Mouse (Mus musculus) lung, embryonic 14.5 days (tissue): Measurements from ENCODE around the gene Slc34a3. TPM values are rescaled to one million over a fixed set of nuclear protein-coding genes. Genes with fewer than 3 reads are reported as not detected.

Experiments used
- ATAC-seq: fragments of 200-750 bp; cut with Nextera tagmentation; 2 replicates; pipeline ENCODE4 v1.8.0; 2017; ENCODE audit warnings: mild to moderate bottlenecking, moderate TSS enrichment, moderate library complexity; ENCODE audit not compliant: insufficient read depth
- DNase-seq: peaks from one replicate; pipeline ENCODE4 v3.0.0-alpha.2; 2015
- H3K27ac ChIP-seq: fragments of 300-500 bp; sonication (generic); 2 replicates; pipeline ENCODE4 v1.5.1; 2014; ENCODE audit warnings: low read depth, mild to moderate bottlenecking, moderate library complexity
- H3K27me3 ChIP-seq: fragments of 300-500 bp; sonication (generic); 2 replicates; pipeline ENCODE4 v1.6.1; 2014; ENCODE audit warnings: low read length, control low read depth; ENCODE audit not compliant: insufficient read depth
- H3K36me3 ChIP-seq: fragments of 300-500 bp; sonication (generic); 2 replicates; pipeline ENCODE4 v1.6.1; 2014; ENCODE audit warnings: control low read depth; ENCODE audit not compliant: insufficient read depth
- H3K4me1 ChIP-seq: fragments of 300-500 bp; sonication (generic); 2 replicates; pipeline ENCODE4 v1.6.1; 2014; ENCODE audit warnings: antibody characterized with exemption, control low read depth; ENCODE audit not compliant: insufficient read depth
- H3K4me2 ChIP-seq: fragments of 300-500 bp; sonication (generic); 2 replicates; pipeline ENCODE4 v1.6.1; 2014; ENCODE audit warnings: mild to moderate bottlenecking
- H3K4me3 ChIP-seq: fragments of 300-500 bp; sonication (generic); 2 replicates; pipeline ENCODE4 v1.5.1; 2014; ENCODE audit warnings: low read depth, low read length
- H3K9ac ChIP-seq: fragments of 300-500 bp; sonication (generic); 2 replicates; pipeline ENCODE4 v1.6.1; 2014
- H3K9me3 ChIP-seq: fragments of 300-500 bp; sonication (generic); 2 replicates; pipeline ENCODE4 v1.6.1; 2016; ENCODE audit warnings: low read depth, low read length, control low read depth
- CTCF ChIP-seq: IDR thresholded peaks from 2 replicates; pipeline ENCODE4 v1.5.1; 2016; ENCODE audit warnings: antibody characterized with exemption, low read depth
- WGBS: fragments of 180-500 bp; shearing (Covaris S2); extraction: QIAGEN DNeasy Blood & Tissue Kit; methylation state at CpG from one replicate; pipeline ENCODE4 v1.1.7; 2014; 5-methylcytosine and 5-hydroxymethylcytosine counted together
- polyA plus RNA-seq: library from polyadenylated mRNA; unstranded; fragments of >200 nt; fragmentation: Nextera tagmentation; extraction: Ambion mirVana; gene quantifications from 2 replicates; pipeline ENCODE4 v1.2.1, GENCODE M21; 2014

The Slc34a3 gene
- polyA plus RNA-seq, 1 experiment from 2014 or later: not detected

DNA sequence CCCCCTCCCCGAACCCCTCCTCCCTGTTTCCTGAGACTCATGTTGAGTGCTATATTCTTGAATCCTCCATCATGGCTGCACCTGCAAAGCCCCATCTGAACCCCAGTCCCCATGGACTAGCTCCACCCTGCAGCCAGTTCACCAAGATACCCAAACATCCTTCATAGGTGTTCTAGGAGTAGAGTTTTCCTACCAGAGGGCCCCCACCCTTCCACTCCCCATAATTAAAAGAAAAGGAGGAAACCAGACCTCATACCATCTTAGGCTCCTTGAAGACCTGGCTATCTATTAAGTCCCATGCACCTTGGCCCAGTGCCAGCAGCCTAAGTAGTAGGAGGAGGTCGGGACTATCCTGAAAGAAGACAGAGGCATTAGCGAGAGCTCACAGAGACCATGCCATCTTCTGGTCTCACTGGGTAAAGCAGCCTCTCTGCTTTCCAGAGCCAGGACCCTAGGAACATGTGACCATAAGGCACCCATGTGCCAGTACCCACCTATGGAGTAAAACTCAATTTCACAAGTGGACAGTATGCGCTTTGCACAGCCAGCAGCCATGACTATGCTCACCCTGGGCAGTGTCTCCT, 30.4 kb downstream of the Slc34a3 start:
- WGBS: 59% methylated on average over 4 of the region's 4 CpGs
- Histone ChIP-seq H3K4me2 (no peak overlapping the region), H3K4me1 (no peaks in the 10 kb centered on the region), H3K9ac (no peak overlapping the region), H3K4me3 (no peak overlapping the region), H3K9me3 (no peaks in the 10 kb centered on the region), H3K27ac (no peak overlapping the region), H3K27me3 (no peaks in the 10 kb centered on the region), H3K36me3 (peaks cover 85% of the 10 kb centered on the region)
- TF ChIP-seq CTCF: peak; percentile 36; the same call in 1 of the 2 replicates
- DNase-seq (peak; percentile 45), ATAC-seq (peak; percentile 47; the same call in 1 of the 2 replicates)

DNA sequence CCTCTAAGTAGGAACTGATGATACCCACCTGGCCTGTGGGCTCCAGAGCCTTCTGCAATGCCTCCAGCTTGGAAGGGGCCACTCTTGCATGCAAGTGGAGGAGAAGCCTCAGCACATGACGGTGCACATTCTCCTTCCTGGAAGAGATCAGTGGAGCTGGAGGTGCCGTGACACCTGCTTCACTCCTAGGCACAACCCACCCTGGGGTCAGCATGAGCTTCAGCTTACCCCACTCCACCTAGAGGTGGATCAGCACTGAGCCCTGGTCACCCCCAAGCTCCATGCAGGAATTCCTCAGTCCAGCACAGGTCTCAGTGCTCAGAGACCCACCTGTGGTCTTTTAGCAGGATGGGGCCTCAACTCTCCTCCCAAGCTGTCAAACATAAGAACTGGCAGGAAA, 33.5 kb downstream of the Slc34a3 start:
- peaks cover 4% of the 10 kb centered on the region; the same call in 1 of the 2 replicates for H3K4me1 ChIP-seq
- no peak overlapping the region for H3K4me3 ChIP-seq
- H3K9ac ChIP-seq: no peak overlapping the region
- no peak overlapping the region for H3K27ac ChIP-seq
- no peak overlapping the region for H3K4me2 ChIP-seq
- peaks cover 9% of the 10 kb centered on the region for H3K27me3 ChIP-seq
- H3K36me3 ChIP-seq: peaks cover 77% of the 10 kb centered on the region
- DNase-seq (no peak), ATAC-seq (no peak)
- 89% methylated on average over 2 of the region's 2 CpGs for WGBS
- no peak for TF ChIP-seq CTCF
- no peaks in the 10 kb centered on the region for H3K9me3 ChIP-seq

DNA sequence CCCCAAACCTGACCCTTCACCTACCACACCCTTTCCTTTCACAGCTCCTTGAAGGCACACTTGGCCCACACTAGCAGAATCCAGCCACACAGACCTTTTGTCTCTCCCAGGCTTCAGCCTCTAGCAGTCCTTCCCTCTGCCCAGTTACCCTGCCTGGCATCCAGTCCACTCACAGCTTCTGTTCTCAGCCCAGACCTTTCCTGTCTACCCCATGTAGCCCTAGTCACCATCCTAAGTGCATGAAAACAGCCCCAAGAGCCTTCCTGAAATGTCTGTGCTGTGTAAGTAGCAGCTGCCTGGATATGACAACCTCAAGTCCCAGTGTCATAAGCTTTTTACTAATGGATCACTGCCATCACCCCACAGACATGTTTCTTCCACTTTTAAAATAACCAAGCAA, 36.2 kb downstream of the Slc34a3 start:
- Histone ChIP-seq H3K9ac (no peak overlapping the region), H3K36me3 (peaks cover 53% of the 10 kb centered on the region), H3K27ac (no peak overlapping the region), H3K4me3 (no peak overlapping the region), H3K27me3 (peaks cover 17% of the 10 kb centered on the region), H3K4me1 (peaks cover 8% of the 10 kb centered on the region), H3K4me2 (no peak overlapping the region), H3K9me3 (no peaks in the 10 kb centered on the region)
- no peak for TF ChIP-seq CTCF
- DNase-seq: no peak
- ATAC-seq: no peak

DNA sequence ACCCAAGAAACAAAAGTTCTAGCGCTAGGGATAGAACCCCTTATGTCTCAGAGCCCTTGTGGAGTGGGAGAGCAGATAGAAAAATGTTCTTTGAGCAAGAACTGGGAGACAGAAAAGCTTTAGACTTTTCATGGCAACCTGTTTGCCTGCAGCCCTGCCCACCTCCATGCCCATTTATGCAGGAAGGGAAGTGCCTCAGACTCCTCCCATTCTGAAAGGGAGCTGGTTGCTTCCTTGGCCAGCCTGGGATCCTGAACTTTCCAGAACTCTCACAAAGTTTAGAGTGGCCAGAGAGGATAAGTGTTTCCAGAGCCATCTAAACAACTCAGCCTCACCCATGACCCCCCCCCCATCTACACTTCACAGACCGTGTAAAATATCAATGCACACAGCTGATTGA, 37.0 kb downstream of the Slc34a3 start:
- ATAC-seq (no peak), DNase-seq (no peak)
- peaks cover 8% of the 10 kb centered on the region for H3K4me1 ChIP-seq
- no peak overlapping the region for H3K4me3 ChIP-seq
- no peak overlapping the region for H3K9ac ChIP-seq
- H3K27ac ChIP-seq: peak overlapping the region; percentile 54; the same call in 1 of the 2 replicates
- no peaks in the 10 kb centered on the region for H3K9me3 ChIP-seq
- TF ChIP-seq CTCF: no peak
- peaks cover 45% of the 10 kb centered on the region for H3K36me3 ChIP-seq
- peak overlapping the region; percentile 63 for H3K4me2 ChIP-seq
- WGBS: 16% methylated on average over 2 of the region's 2 CpGs
- H3K27me3 ChIP-seq: peaks cover 17% of the 10 kb centered on the region

DNA sequence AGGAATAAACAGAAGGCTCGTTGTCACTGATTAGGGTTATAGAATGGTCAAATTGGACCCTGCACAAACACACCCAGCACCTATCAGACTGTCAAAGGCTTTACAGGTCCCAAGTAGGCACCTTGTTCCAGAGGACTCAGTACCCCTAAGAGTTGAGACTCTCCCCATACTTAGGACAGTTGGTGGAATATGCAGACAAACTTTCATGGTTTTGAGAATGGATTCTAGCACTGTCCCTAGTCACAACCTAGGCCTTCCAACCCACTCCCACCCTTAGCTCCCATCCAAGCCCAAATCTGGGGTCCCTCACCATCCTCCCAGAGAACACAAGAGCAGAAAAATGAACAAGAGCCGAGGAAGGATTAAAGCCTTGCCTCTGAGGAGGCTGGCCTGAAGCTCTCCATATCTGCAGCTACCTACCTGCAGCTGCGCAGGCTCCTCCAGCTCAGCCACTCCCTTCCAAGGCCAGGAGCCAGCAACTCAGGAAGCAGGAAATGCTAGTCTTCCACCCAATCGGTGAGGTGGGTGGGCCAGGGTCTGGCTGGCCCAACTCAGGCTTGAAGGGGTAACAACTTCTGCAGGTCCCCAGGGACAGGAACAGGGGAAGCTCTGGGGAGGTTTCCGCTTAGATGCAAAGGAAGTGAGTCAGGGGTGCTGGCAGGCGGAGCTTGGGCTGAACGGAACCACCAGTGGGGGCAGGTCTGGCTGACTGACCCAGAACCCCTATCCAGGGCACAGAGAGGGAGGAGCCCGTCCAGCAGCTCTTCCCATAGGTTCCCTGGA, 37.8 kb downstream of the Slc34a3 start, which contains the start of gene Tor4a:
Gene Tor4a, minus strand, starts transcription at position 715 of the 783 bp plus-strand sequence.
- peak; percentile 69 for ATAC-seq
- no peak for TF ChIP-seq CTCF
- 18% methylated on average over 8 of the region's 8 CpGs for WGBS
- peaks cover 37% of the 10 kb centered on the region for H3K36me3 ChIP-seq
- no peaks in the 10 kb centered on the region for H3K9me3 ChIP-seq
- peak within 1 kb of the TSS; percentile 34 for H3K4me3 ChIP-seq
- peaks cover 8% of the 10 kb centered on the region for H3K4me1 ChIP-seq
- DNase-seq: peak; percentile 72
- peaks cover 17% of the 10 kb centered on the region for H3K27me3 ChIP-seq
- H3K9ac ChIP-seq: peak within 1 kb of the TSS; percentile 40; the same call in 1 of the 2 replicates
- H3K27ac ChIP-seq: peak within 1 kb of the TSS; percentile 54; the same call in 1 of the 2 replicates
- H3K4me2 ChIP-seq: peak within 1 kb of the TSS; percentile 63

DNA sequence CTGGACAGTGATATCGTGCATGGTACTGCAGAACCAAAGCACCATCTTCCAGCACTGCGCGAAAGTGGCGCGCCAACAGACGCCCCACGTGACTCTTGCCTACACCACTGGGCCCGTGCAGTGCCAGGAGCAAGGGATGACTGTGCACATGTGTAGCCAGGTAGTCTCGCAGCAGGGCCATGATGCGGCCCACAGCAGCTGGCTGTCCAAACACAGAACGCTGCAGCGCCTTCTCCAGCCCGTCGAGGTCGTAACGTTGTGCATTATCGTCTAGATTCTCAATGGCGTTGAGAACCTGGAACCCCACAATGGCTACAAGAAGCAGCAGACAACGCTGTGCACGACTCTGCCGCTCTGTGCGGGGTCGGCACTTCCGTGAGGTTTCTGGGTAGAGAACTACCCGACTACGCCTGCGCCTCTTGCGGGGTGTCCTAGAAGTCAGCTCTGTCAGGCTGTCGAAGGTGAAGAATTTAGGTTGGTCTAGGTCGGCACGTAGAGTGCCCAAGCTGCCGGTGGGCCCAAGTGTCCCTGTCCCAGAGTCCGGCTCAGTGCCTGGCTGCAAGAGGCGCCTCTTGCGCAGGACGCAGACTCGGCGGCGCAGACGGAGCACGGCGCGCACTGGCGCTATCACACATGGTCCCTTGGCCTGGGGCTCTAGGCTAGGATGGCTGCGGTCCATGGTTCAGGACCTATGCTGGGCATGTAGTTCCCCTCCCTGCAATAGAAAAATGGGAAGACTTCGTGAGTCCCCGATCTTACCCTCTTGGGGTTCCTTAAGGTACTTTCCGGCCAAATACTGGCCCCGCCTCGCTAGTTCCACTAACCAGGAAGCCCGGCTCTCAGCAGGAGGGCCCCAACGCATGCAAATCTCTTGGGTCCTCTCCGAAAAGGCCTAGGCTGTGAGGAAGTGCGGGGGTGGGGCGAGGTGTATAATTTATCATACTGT, 38.7 kb downstream of the Slc34a3 start:
- DNase-seq (peak; percentile 61), ATAC-seq (peak; percentile 23)
- WGBS: 14% methylated on average over 55 of the region's 55 CpGs
- Histone ChIP-seq H3K27me3 (peaks cover 17% of the 10 kb centered on the region), H3K4me3 (peak overlapping the region; percentile 34), H3K4me1 (peaks cover 8% of the 10 kb centered on the region), H3K4me2 (peak overlapping the region; percentile 63), H3K36me3 (peaks cover 28% of the 10 kb centered on the region), H3K9me3 (no peaks in the 10 kb centered on the region), H3K27ac (peak overlapping the region; percentile 54; the same call in 1 of the 2 replicates), H3K9ac (peak overlapping the region; percentile 40; the same call in 1 of the 2 replicates)
- no peak for TF ChIP-seq CTCF
